Mouse (Mus musculus) gastrocnemius, adult 2 months (tissue): Measurements from ENCODE around the gene Pdgfd. TPM values are rescaled to one million over a fixed set of nuclear protein-coding genes. Genes with fewer than 3 reads are reported as not detected.
"Not testable (repeated sequence)": the region's sequence is repeated elsewhere in the genome, so short reads cannot be mapped to it uniquely, and the experiment has no call there.

Experiments
- DNase-seq: peaks from one replicate; pipeline ENCODE4 v3.0.0; 2022
- H3K27ac ChIP-seq: fragments of 200-600 bp; 2 replicates; pipeline ENCODE4 v1.8.1; 2022; ENCODE audit warnings: mild to moderate bottlenecking
- H3K4me3 ChIP-seq: fragments of 200-600 bp; 2 replicates; pipeline ENCODE4 v1.8.1; 2022; ENCODE audit warnings: mild to moderate bottlenecking, moderate library complexity
- CTCF ChIP-seq: fragments of 200-600 bp; IDR thresholded peaks from 2 replicates; pipeline ENCODE4 v1.8.1; 2022; ENCODE audit warnings: antibody characterized with exemption, mild to moderate bottlenecking, moderate library complexity
- intact Hi-C: fragments of 180-260 bp; cut with DNase I; formaldehyde crosslinking; loops from one replicate; pipeline ENCODE4 v1.15.1; 2025
- long read RNA-seq, 2 experiments: library from polyadenylated mRNA; stranded (forward); transcript quantifications; one replicate each; pipeline ENCODE4 v2.0.0; 2021
- total RNA-seq, 2 experiments: library from RNA; stranded (reverse); gene quantifications; 2 replicates each; pipeline ENCODE4 v1.2.3; 2021

Gene Pdgfd
- 1 to 10 TPM; 3.2 to 4.7 TPM for total RNA-seq
- long read RNA-seq, experiment 1, partial matches to known transcripts: 1 of 8 reads
- long read RNA-seq, experiment 1, other reads (novel, unspliced or antisense): 3 of 8 reads
- long read RNA-seq, experiment 2, partial matches to known transcripts: 0 of 7 reads
- long read RNA-seq, experiment 2, other reads (novel, unspliced or antisense): 3 of 7 reads

- intact Hi-C loops: no loop called here
- TF ChIP-seq CTCF: peak; percentile 56
- Histone ChIP-seq H3K4me3 (peak within 1 kb of the TSS; percentile 74), H3K27ac (peak within 1 kb of the TSS; percentile 86)
- peak; percentile 67 for DNase-seq
Observed at GRCm38 (mm10) chr9:6168391-6169037, at the start of gene Pdgfd. TSS of gene Pdgfd (plus strand) at chr9:6168584.

GRCm38 (mm10) chr9:6169038-6169431, 651 bp downstream of the Pdgfd start:
- intact Hi-C loops: no loop called here
- Histone ChIP-seq H3K4me3 (peak overlapping the region; percentile 74), H3K27ac (peak overlapping the region; percentile 86)
- DNase-seq: no peak
- no peak for TF ChIP-seq CTCF

- intact Hi-C loops: no loop called here
- Histone ChIP-seq H3K27ac (peak overlapping the region; percentile 24; the same call in 1 of the 2 replicates), H3K4me3 (peak overlapping the region; percentile 30)
- TF ChIP-seq CTCF: no peak
- no peak for DNase-seq
Observed at GRCm38 (mm10) chr9:6170962-6171361, 2.6 kb downstream of the Pdgfd start.

GRCm38 (mm10) chr9:6173276-6173675, 4.9 kb downstream of the Pdgfd start:
- Histone ChIP-seq H3K4me3 (no peak overlapping the region), H3K27ac (no peak overlapping the region)
- no peak for DNase-seq
- TF ChIP-seq CTCF: no peak
- intact Hi-C loops: no loop called here

GRCm38 (mm10) chr9:6175731-6176130, 7.3 kb downstream of the Pdgfd start:
- intact Hi-C loops: no loop called here
- DNase-seq: no peak
- TF ChIP-seq CTCF: no peak
- Histone ChIP-seq H3K4me3 (no peak overlapping the region), H3K27ac (no peak overlapping the region)

- Histone ChIP-seq H3K27ac (no peak overlapping the region), H3K4me3 (no peak overlapping the region)
- intact Hi-C loops: no loop called here
- no peak for DNase-seq
- TF ChIP-seq CTCF: no peak
Observed at GRCm38 (mm10) chr9:6182307-6182923, 14.0 kb downstream of the Pdgfd start.

- no peak for DNase-seq
- intact Hi-C loops: no loop called here
- Histone ChIP-seq H3K27ac (no peak overlapping the region), H3K4me3 (no peak overlapping the region)
- TF ChIP-seq CTCF: no peak
Observed at GRCm38 (mm10) chr9:6187955-6188354, 19.6 kb downstream of the Pdgfd start.

GRCm38 (mm10) chr9:6193352-6193751, 25.0 kb downstream of the Pdgfd start:
- no peak for TF ChIP-seq CTCF
- intact Hi-C loops: no loop called here
- DNase-seq: no peak
- H3K27ac ChIP-seq: no peak overlapping the region
- H3K4me3 ChIP-seq: no peak overlapping the region

- Histone ChIP-seq H3K27ac (no peak overlapping the region), H3K4me3 (no peak overlapping the region)
- intact Hi-C loops: no loop called here
- no peak for TF ChIP-seq CTCF
- no peak for DNase-seq
Observed at GRCm38 (mm10) chr9:6212862-6213261, 44.5 kb downstream of the Pdgfd start.

GRCm38 (mm10) chr9:6217505-6217904, 49.1 kb downstream of the Pdgfd start:
- intact Hi-C loops: no loop called here
- Histone ChIP-seq H3K27ac (no peak overlapping the region), H3K4me3 (no peak overlapping the region)
- DNase-seq: no peak
- no peak for TF ChIP-seq CTCF

- H3K27ac ChIP-seq, H3K4me3 ChIP-seq, intact Hi-C loops, DNase-seq: not testable (repeated sequence)
Observed at GRCm38 (mm10) chr9:6235982-6236381, 67.6 kb downstream of the Pdgfd start.

GRCm38 (mm10) chr9:6250320-6250719, 81.9 kb downstream of the Pdgfd start:
- no peak overlapping the region for H3K4me3 ChIP-seq
- no peak for TF ChIP-seq CTCF
- H3K27ac ChIP-seq: no peak overlapping the region
- no peak for DNase-seq
- intact Hi-C loops: no loop called here

- no peak for DNase-seq
- H3K4me3 ChIP-seq: no peak overlapping the region
- TF ChIP-seq CTCF: no peak
- H3K27ac ChIP-seq: no peak overlapping the region
- intact Hi-C loops: no loop called here
Observed at GRCm38 (mm10) chr9:6251990-6252389, 83.6 kb downstream of the Pdgfd start.
